Mouse (Mus musculus) stomach, embryonic 14.5 days (tissue): ENCODE measurements around the gene Rnd3. TPM values are rescaled to one million over a fixed set of nuclear protein-coding genes. Genes with fewer than 3 reads are reported as not detected.
A peak's percentile ranks its signal among the peaks of the same experiment; 100 is the strongest.

ENCODE experiments used
- ATAC-seq: fragments of 200-750 bp; cut with Nextera tagmentation; 2 replicates; pipeline ENCODE4 v1.8.0; 2017; ENCODE audit warnings: low read depth, moderate TSS enrichment; ENCODE audit not compliant: insufficient number of reproducible peaks, insufficient read depth, low FRiP score
- H3K27ac ChIP-seq: fragments of 300-500 bp; sonication (generic); 2 replicates; pipeline ENCODE4 v1.5.1; 2014; ENCODE audit warnings: mild to moderate bottlenecking, low read length, moderate library complexity, mixed read lengths
- H3K27me3 ChIP-seq: fragments of 300-500 bp; sonication (generic); 2 replicates; pipeline ENCODE4 v1.6.1; 2014; ENCODE audit warnings: low read length, control low read depth, mixed read lengths; ENCODE audit not compliant: control insufficient read depth, insufficient read depth
- H3K36me3 ChIP-seq: fragments of 300-500 bp; sonication (generic); 2 replicates; pipeline ENCODE4 v1.6.1; 2014; ENCODE audit warnings: mild to moderate bottlenecking, control low read depth, low read length, moderate library complexity, mixed read lengths; ENCODE audit not compliant: control insufficient read depth, insufficient read depth
- H3K4me1 ChIP-seq: fragments of 300-500 bp; sonication (generic); 2 replicates; pipeline ENCODE4 v1.6.1; 2014; ENCODE audit warnings: low read length, control low read depth, mixed read lengths; ENCODE audit not compliant: control insufficient read depth, insufficient read depth
- H3K4me2 ChIP-seq: fragments of 300-500 bp; sonication (generic); replicated peaks from 2 replicates; pipeline ENCODE4 v1.6.1; 2014; ENCODE audit warnings: low read depth, low read length, control low read depth
- H3K4me3 ChIP-seq: fragments of 300-500 bp; sonication (generic); 2 replicates; pipeline ENCODE4 v1.5.1; 2014; ENCODE audit warnings: low read depth, low read length, control low read depth
- H3K9ac ChIP-seq: fragments of 300-500 bp; sonication (generic); replicated peaks from 2 replicates; pipeline ENCODE4 v1.6.1; 2014; ENCODE audit warnings: low read depth, mild to moderate bottlenecking, control low read depth, low read length, moderate library complexity, mixed read lengths
- H3K9me3 ChIP-seq: fragments of 300-500 bp; sonication (generic); 2 replicates; pipeline ENCODE4 v1.6.1; 2016; ENCODE audit warnings: low read depth, low read length, control low read depth; ENCODE audit not compliant: control insufficient read depth
- WGBS: fragments of 180-500 bp; shearing (Covaris S2); extraction: QIAGEN DNeasy Blood & Tissue Kit; methylation state at CpG from one replicate; pipeline ENCODE4 v1.1.7; 2014; 5-methylcytosine and 5-hydroxymethylcytosine counted together
- polyA plus RNA-seq: library from polyadenylated mRNA; unstranded; fragments of >200 nt; fragmentation: Nextera tagmentation; extraction: Ambion mirVana; gene quantifications from 2 replicates; pipeline ENCODE4 v1.2.1, GENCODE M21; 2014

The Rnd3 gene
- polyA plus RNA-seq, 1 experiment from 2014 or later, result 97.3 TPM

DNA sequence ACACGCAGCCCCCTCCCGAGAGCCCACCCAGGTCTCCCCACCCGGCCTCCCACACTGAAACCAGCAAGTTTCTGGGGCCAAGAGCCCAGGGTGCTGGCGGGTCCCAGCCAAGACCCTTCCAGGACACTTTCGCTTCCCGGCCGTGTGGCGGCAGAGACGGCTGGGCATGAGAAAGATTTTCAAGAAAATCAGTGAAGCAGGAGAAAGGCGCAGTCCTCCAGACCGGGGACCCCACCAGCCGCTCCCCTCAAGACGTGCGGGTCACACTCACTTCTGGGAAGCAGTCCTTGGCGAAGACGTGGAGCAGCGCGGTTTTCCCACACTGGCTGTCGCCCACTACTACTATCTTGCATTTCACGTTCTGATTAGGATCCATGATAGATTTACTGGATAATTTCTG, 457 bp downstream of the Rnd3 start:
- Histone ChIP-seq H3K36me3 (no peaks in the 10 kb centered on the region), H3K4me3 (peak overlapping the region; percentile 93), H3K4me2 (peak overlapping the region; percentile 70), H3K27ac (peak overlapping the region; percentile 96), H3K27me3 (no peaks in the 10 kb centered on the region), H3K4me1 (peaks cover 12% of the 10 kb centered on the region), H3K9ac (peak overlapping the region; percentile 93), H3K9me3 (no peaks in the 10 kb centered on the region)
- no peak for ATAC-seq
- under 1% methylated on average over 20 of the region's 20 CpGs for WGBS

DNA sequence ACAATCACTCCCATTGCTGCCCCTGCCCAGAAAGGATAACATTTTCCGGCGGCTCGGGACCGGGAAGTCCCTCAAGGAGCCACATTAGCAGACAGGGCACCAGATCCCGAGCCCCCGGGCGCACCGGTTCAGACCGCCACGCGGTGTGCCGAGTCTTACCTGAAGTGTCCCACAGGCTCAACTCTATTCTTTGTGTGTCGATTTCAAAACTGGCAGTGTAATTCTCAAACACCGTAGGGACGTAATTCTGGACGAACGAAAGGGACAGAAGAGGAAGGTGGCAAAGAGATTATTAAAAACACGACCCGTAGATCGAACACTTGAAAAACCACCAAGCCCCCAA, 875 bp downstream of the Rnd3 start:
- Histone ChIP-seq H3K27me3 (no peaks in the 10 kb centered on the region), H3K36me3 (peaks cover 2% of the 10 kb centered on the region; the same call in 1 of the 2 replicates), H3K9ac (peak overlapping the region; percentile 93), H3K4me3 (peak overlapping the region; percentile 93), H3K27ac (peak overlapping the region; percentile 96), H3K9me3 (no peaks in the 10 kb centered on the region), H3K4me2 (peak overlapping the region; percentile 70), H3K4me1 (peaks cover 16% of the 10 kb centered on the region)
- WGBS, result under 1% methylated on average over 20 of the region's 20 CpGs
- ATAC-seq, result peak; percentile 5; the same call in 1 of the 2 replicates

DNA sequence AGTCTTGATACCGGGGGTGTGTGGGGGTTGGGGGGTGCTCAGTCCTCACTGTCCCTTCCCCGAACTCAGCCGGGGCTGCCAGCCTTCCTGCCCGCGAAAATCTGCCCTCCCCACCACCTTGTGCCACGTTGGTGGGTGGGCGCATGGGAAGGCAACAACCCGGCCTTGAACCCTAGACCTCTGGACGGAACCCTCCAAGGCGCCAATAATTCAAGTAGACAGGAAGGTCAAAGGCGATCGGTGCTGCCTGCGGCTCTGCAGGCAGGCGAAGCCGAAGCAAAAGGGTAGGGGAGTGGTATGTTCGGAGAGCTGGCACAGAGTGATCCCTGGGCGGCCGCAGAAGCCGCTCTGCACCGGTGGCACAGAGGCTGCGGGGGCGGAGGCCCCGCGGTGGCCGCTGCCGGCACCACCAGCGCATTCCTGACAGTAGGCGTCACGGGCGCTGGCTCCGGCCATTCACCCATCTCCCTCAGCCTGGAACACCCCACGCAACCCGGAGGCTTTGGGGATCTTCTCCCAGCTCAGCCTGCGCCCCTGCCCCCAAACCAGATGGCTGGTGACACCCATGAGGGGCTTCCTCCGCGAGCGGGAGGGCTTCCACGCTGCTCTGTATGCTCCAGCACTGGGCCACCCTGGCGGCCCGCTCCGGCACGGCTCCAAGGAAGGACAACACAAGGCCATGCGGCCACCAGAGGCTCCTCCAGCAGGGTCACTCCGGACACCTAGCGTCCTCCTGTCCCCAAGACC, 1.4 kb downstream of the Rnd3 start:
- Histone ChIP-seq H3K36me3 (peaks cover 4% of the 10 kb centered on the region; the same call in 1 of the 2 replicates), H3K4me2 (peak overlapping the region; percentile 70), H3K4me3 (peak overlapping the region; percentile 93), H3K4me1 (peaks cover 19% of the 10 kb centered on the region), H3K9me3 (no peaks in the 10 kb centered on the region), H3K27ac (peak overlapping the region; percentile 96), H3K27me3 (no peaks in the 10 kb centered on the region), H3K9ac (peak overlapping the region; percentile 93)
- WGBS, result under 1% methylated on average over 44 of the region's 45 CpGs
- ATAC-seq, result peak; percentile 59

DNA sequence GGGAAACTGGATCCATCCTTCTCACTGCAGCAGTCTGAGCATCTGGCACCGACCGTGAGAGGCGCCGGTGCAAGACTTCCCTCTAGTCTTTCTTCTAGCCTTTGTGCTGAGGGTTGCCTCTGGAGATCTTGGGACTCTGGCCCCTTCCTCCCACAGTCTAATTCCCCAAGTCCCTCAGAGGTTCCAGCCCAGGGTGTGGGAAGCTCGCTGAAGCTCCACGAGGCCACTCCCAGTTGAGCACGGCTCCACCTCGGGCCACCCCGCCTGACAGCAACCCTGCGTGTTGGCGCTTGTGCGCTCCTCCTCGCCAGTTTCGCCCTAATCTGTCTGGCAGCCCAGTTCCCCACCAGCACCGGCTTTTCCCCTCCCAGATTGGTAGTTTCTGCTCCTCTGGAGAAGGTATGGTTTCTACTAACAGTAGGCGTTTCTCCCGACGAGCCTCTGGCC, 2.0 kb downstream of the Rnd3 start:
- under 1% methylated on average over 18 of the region's 18 CpGs for WGBS
- ATAC-seq, result peak; percentile 73

DNA sequence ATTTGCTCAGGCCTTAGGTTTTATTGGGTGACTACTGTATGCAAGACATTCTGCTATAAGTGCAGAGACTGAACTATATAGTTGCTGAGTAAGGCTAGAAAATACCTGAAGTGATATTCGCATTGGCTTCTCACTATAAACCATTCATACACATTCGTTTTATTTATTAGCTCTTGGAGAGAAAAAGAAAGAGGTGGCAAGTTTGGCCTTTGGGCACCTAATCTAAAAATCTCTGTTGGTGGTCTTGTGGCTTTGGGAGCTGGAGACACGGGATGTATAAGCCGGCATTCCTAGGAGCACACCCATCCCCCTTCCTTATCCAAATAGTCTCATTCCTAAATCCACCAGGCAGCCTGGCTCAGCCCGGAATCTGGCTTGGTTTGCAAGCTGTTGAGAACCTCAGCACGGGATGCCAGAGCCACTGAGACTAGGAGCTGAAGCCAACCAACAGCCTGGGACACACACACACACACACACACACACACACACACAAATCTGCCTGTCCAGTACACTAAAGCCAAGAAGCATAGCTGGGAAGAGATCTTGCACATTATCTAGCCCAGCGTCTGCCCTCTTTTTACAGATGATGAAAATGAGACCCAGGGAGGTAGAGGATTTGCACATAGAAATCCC, 3.0 kb downstream of the Rnd3 start:
- peaks cover 4% of the 10 kb centered on the region; the same call in 1 of the 2 replicates for H3K36me3 ChIP-seq
- H3K4me2 ChIP-seq, result peak overlapping the region; percentile 70
- WGBS, result 8% methylated on average over 7 of the region's 7 CpGs
- no peaks in the 10 kb centered on the region for H3K9me3 ChIP-seq
- H3K27ac ChIP-seq, result peak overlapping the region; percentile 96; the same call in 1 of the 2 replicates
- peak overlapping the region; percentile 93 for H3K4me3 ChIP-seq
- peak overlapping the region; percentile 93 for H3K9ac ChIP-seq
- no peak for ATAC-seq
- no peaks in the 10 kb centered on the region for H3K27me3 ChIP-seq
- H3K4me1 ChIP-seq, result peaks cover 31% of the 10 kb centered on the region

More for the DNA sequence above, 2.0 kb downstream of the Rnd3 start:
- peaks cover 25% of the 10 kb centered on the region for H3K4me1 ChIP-seq
- H3K9me3 ChIP-seq, result no peaks in the 10 kb centered on the region
- peaks cover 4% of the 10 kb centered on the region; the same call in 1 of the 2 replicates for H3K36me3 ChIP-seq
- H3K9ac ChIP-seq, result peak overlapping the region; percentile 93
- H3K4me3 ChIP-seq, result peak overlapping the region; percentile 93
- no peaks in the 10 kb centered on the region for H3K27me3 ChIP-seq
- H3K27ac ChIP-seq, result peak overlapping the region; percentile 96
- peak overlapping the region; percentile 70 for H3K4me2 ChIP-seq

DNA sequence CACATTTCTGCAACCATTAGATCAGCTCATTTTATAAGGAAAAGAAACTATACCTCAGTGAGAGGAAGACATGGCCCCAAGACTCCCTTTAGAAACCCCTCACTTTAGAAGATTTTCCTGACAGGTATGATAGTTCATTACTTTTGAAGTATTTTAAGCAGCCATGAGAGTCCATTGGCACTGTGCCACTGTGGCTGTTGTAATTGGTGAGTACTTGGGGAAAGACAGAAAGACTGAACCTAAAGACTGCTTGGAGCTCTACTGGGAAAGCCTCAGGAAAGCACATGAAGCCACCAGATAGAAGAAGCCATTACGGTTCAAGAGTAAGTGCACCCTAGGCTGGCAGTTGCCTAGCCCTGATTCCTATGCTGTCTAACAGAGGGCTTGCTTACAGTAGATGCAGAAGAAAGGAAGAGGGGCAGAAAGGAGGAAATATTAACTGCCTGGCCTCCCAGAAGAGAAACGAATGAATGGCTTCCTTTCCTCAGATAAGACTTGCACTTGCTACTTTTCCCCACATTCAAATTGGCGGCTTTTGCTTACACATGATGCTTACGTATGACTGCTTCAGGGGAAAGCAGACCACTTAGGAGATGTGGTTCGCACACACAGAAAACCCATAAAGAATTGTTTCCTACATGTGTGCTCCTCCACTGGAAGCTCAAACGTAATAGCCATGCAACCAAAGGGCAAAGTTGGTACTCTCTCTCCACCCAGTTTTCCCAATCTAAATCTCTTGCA, 4.4 kb downstream of the Rnd3 start:
- ATAC-seq, result no peak
- 42% methylated on average over 6 of the region's 6 CpGs for WGBS
- Histone ChIP-seq H3K4me1 (peaks cover 43% of the 10 kb centered on the region), H3K9me3 (no peaks in the 10 kb centered on the region), H3K4me3 (peak overlapping the region; percentile 8), H3K27me3 (no peaks in the 10 kb centered on the region), H3K36me3 (peaks cover 4% of the 10 kb centered on the region; the same call in 1 of the 2 replicates), H3K4me2 (peak overlapping the region; percentile 70), H3K27ac (no peak overlapping the region; the same call in 1 of the 2 replicates), H3K9ac (no peak overlapping the region; the same call in 1 of the 2 replicates)

GRCm38 (mm10) chr2:51142422-51142821, 6.5 kb downstream of the Rnd3 start:
- WGBS, result 57% methylated on average over 1 of the region's 1 CpGs
- H3K4me1 ChIP-seq, result peaks cover 59% of the 10 kb centered on the region
- no peak overlapping the region for H3K9ac ChIP-seq
- H3K4me2 ChIP-seq, result peak overlapping the region; percentile 46
- H3K4me3 ChIP-seq, result no peak overlapping the region
- peaks cover 7% of the 10 kb centered on the region for H3K36me3 ChIP-seq
- no peak for ATAC-seq
- H3K27me3 ChIP-seq, result no peaks in the 10 kb centered on the region
- H3K27ac ChIP-seq, result no peak overlapping the region
- no peaks in the 10 kb centered on the region for H3K9me3 ChIP-seq

DNA sequence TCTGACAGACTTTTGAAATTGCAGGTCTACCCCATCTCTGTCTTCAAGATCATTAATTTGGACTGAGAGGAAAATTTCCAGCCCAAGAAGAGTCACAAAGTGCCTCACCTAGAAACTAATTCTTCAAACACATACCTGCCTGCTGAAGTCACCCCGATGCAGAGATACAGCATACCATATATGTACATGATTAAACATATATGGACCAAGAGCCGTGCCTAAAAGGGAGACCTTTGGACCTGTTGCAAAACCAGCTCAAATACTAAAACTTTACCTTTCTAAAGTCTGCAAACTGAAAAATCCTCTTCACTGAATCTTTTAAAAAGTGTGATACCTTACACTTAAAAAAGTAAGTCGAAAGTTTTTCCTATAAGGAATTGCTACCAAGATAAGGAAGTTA, 7.6 kb downstream of the Rnd3 start:
- 30% methylated on average over 3 of the region's 3 CpGs for WGBS
- Histone ChIP-seq H3K4me3 (peak overlapping the region; percentile 7; the same call in 1 of the 2 replicates), H3K9me3 (no peaks in the 10 kb centered on the region), H3K4me2 (peak overlapping the region; percentile 46), H3K27ac (peak overlapping the region; percentile 66), H3K27me3 (no peaks in the 10 kb centered on the region), H3K9ac (no peak overlapping the region), H3K36me3 (peaks cover 16% of the 10 kb centered on the region), H3K4me1 (peaks cover 59% of the 10 kb centered on the region)
- ATAC-seq, result 0 out of 2 replicates have a peak, but pooled peaks have one; percentile 47
